Mouse (Mus musculus) liver, embryonic 14.5 days (tissue): ENCODE measurements around the gene Sycp2. TPM values are rescaled to one million over a fixed set of nuclear protein-coding genes. Genes with fewer than 3 reads are reported as not detected.
A peak's percentile ranks its signal among the peaks of the same experiment; 100 is the strongest.

Experiments
- ATAC-seq: fragments of 200-750 bp; cut with Nextera tagmentation; 2 replicates; pipeline ENCODE4 v1.8.0; 2017; ENCODE audit warnings: moderate number of reproducible peaks, mild to moderate bottlenecking, moderate library complexity; ENCODE audit not compliant: insufficient read depth
- DNase-seq, 3 experiments: peaks; one replicate each; pipeline ENCODE4 v3.0.0-alpha.2; 2012 to 2013; ENCODE audit warnings: low read depth in 3 of 3, low spot score in 3 of 3
- H3K27ac ChIP-seq: fragments of 300-500 bp; sonication (generic); 2 replicates; pipeline ENCODE4 v1.5.1; 2014; ENCODE audit warnings: moderate library complexity, mild to moderate bottlenecking, control low read depth, inconsistent platforms
- H3K27me3 ChIP-seq: fragments of 300-500 bp; sonication (generic); 2 replicates; pipeline ENCODE4 v1.6.1; 2014; ENCODE audit warnings: mild to moderate bottlenecking, low read length, moderate library complexity; ENCODE audit not compliant: control insufficient read depth, insufficient read depth
- H3K36me3 ChIP-seq: fragments of 300-500 bp; sonication (generic); replicated peaks from 2 replicates; pipeline ENCODE4 v1.6.1; 2014; ENCODE audit warnings: low read depth; ENCODE audit not compliant: control insufficient read depth, insufficient read depth
- H3K4me1 ChIP-seq, 2 experiments: fragments of 200-500 bp in 1 of 2; fragments of 300-500 bp in 1 of 2; sonication (generic) in 1 of 2; replicated peaks; 2 replicates each; pipeline ENCODE4 v1.6.1; 2012 to 2014; ENCODE audit warnings: antibody characterized with exemption in 1 of 2, inconsistent platforms in 1 of 2, low read length in 1 of 2; ENCODE audit not compliant: control insufficient read depth in 2 of 2, insufficient read depth in 2 of 2
- H3K4me2 ChIP-seq: fragments of 300-500 bp; sonication (generic); 2 replicates; pipeline ENCODE4 v1.6.1; 2014; ENCODE audit warnings: low read depth, mild to moderate bottlenecking, control low read depth, moderate library complexity
- H3K4me3 ChIP-seq, 2 experiments: fragments of 200-500 bp in 1 of 2; fragments of 300-500 bp in 1 of 2; sonication (generic) in 1 of 2; 2 replicates each; pipeline ENCODE4 v1.5.1; 2012 to 2014; ENCODE audit warnings: low read depth in 2 of 2, low read length in 2 of 2, mild to moderate bottlenecking in 2 of 2, control low read depth in 1 of 2, inconsistent platforms in 1 of 2, moderate library complexity in 1 of 2; ENCODE audit not compliant: insufficient read depth in 1 of 2
- H3K9ac ChIP-seq: fragments of 300-500 bp; sonication (generic); replicated peaks from 2 replicates; pipeline ENCODE4 v1.6.1; 2014; ENCODE audit warnings: mild to moderate bottlenecking, control low read depth, moderate library complexity
- H3K9me3 ChIP-seq: fragments of 300-500 bp; sonication (generic); 2 replicates; pipeline ENCODE4 v1.6.1; 2016; ENCODE audit warnings: low read length, mixed read lengths; ENCODE audit not compliant: control insufficient read depth
- CTCF ChIP-seq: IDR thresholded peaks from 2 replicates; pipeline ENCODE4 v1.5.1; 2016; ENCODE audit warnings: antibody characterized with exemption, low read depth, control low read depth
- EP300 ChIP-seq: IDR thresholded peaks from 2 replicates; pipeline ENCODE4 v1.6.1; 2016; ENCODE audit warnings: antibody characterized with exemption, low read depth
- WGBS: fragments of 180-500 bp; shearing (Covaris S2); extraction: QIAGEN DNeasy Blood & Tissue Kit; methylation state at CpG from one replicate; pipeline ENCODE4 v1.1.7; 2014; ENCODE audit not compliant: insufficient replicate concordance; 5-methylcytosine and 5-hydroxymethylcytosine counted together
- polyA plus RNA-seq, 2 experiments: library from polyadenylated mRNA; depleted of rRNA in 1 of 2; stranded (reverse) in 1 of 2; unstranded in 1 of 2; fragments of >200 nt; fragmentation: Nextera tagmentation in 1 of 2; extraction: Ambion mirVana in 1 of 2; gene quantifications; 2 replicates each; pipeline versions ENCODE4 v1.2.1 to v1.2.3; 2012 to 2014

The Sycp2 gene
- polyA plus RNA-seq, 2 experiments = 0.02 TPM; not detected in 1

- ATAC-seq = no peak
- Histone ChIP-seq H3K9me3 (no peaks in the 10 kb centered on the region), H3K36me3 (no peaks in the 10 kb centered on the region), H3K4me3 (no peak overlapping the region), H3K9ac (no peak overlapping the region), H3K27ac (no peak overlapping the region), H3K4me2 (no peak overlapping the region), H3K4me1 (peaks cover 0 to 2% of the 10 kb centered on the region in 2 experiments; a peak in 1 of 4 replicates), H3K27me3 (no peaks in the 10 kb centered on the region)
- TF ChIP-seq CTCF (no peak), EP300 (no peak)
- WGBS = 46% methylated on average over 6 of the region's 6 CpGs
- no peak for DNase-seq
These were observed 14.1 kb upstream of the Sycp2 start for GRCm38 (mm10) chr2:178421603-178422002.

- no peak for DNase-seq
- TF ChIP-seq EP300 (no peak), CTCF (no peak)
These were observed 13.1 kb upstream of the Sycp2 start for GRCm38 (mm10) chr2:178420576-178420975.

GRCm38 (mm10) chr2:178416970-178417369, 9.5 kb upstream of the Sycp2 start:
- peak; percentile 42 for ATAC-seq
- H3K9ac ChIP-seq = no peak overlapping the region
- no peak overlapping the region for H3K4me2 ChIP-seq
- TF ChIP-seq CTCF (no peak), EP300 (no peak)
- DNase-seq = no peak
- H3K36me3 ChIP-seq = no peaks in the 10 kb centered on the region
- H3K4me3 ChIP-seq = no peak overlapping the region
- H3K9me3 ChIP-seq = no peaks in the 10 kb centered on the region
- peaks cover 0 to 7% of the 10 kb centered on the region in 2 experiments; a peak in 1 of 4 replicates for H3K4me1 ChIP-seq
- no peak overlapping the region for H3K27ac ChIP-seq
- H3K27me3 ChIP-seq = peaks cover 17% of the 10 kb centered on the region
- WGBS = 22% methylated on average over 4 of the region's 4 CpGs

More at GRCm38 (mm10) chr2:178420576-178420975, 13.1 kb upstream of the Sycp2 start:
- no peaks in the 10 kb centered on the region for H3K27me3 ChIP-seq
- H3K4me2 ChIP-seq = no peak overlapping the region
- no peaks in the 10 kb centered on the region for H3K9me3 ChIP-seq
- H3K9ac ChIP-seq = no peak overlapping the region
- H3K27ac ChIP-seq = no peak overlapping the region
- peaks cover 0 to 7% of the 10 kb centered on the region in 2 experiments; a peak in 1 of 4 replicates for H3K4me1 ChIP-seq
- no peak overlapping the region for H3K4me3 ChIP-seq
- WGBS = 66% methylated on average over 9 of the region's 9 CpGs
- no peak for ATAC-seq
- no peaks in the 10 kb centered on the region for H3K36me3 ChIP-seq

- no peak overlapping the region for H3K9ac ChIP-seq
These were observed 8.9 kb upstream of the Sycp2 start for GRCm38 (mm10) chr2:178416427-178416826.

GRCm38 (mm10) chr2:178415150-178415448, 7.6 kb upstream of the Sycp2 start:
- no peak for TF ChIP-seq CTCF

More at GRCm38 (mm10) chr2:178416427-178416826, 8.9 kb upstream of the Sycp2 start:
- no peaks in the 10 kb centered on the region for H3K9me3 ChIP-seq
- H3K4me2 ChIP-seq = peak overlapping the region; percentile 15; the same call in 1 of the 2 replicates
- DNase-seq (peak in 2 of 3 experiments; percentile 14 to 41), ATAC-seq (peak; percentile 51)
- H3K4me3 ChIP-seq = no peak overlapping the region
- no peaks in the 10 kb centered on the region for H3K36me3 ChIP-seq
- no peak overlapping the region for H3K27ac ChIP-seq
- TF ChIP-seq CTCF = no peak
- TF ChIP-seq EP300 = no peak
- peaks cover 17% of the 10 kb centered on the region for H3K27me3 ChIP-seq
- peaks cover 0 to 7% of the 10 kb centered on the region in 2 experiments; a peak in 1 of 4 replicates for H3K4me1 ChIP-seq
- WGBS = 20% methylated on average over 13 of the region's 13 CpGs

More at GRCm38 (mm10) chr2:178415150-178415448, 7.6 kb upstream of the Sycp2 start:
- no peak overlapping the region for H3K9ac ChIP-seq
- no peak overlapping the region for H3K4me2 ChIP-seq
- DNase-seq (no peak), ATAC-seq (no peak)
- peaks cover 0 to 7% of the 10 kb centered on the region in 2 experiments; a peak in 1 of 4 replicates for H3K4me1 ChIP-seq
- H3K27ac ChIP-seq = no peak overlapping the region
- WGBS = 48% methylated on average over 3 of the region's 3 CpGs
- no peaks in the 10 kb centered on the region for H3K9me3 ChIP-seq
- H3K27me3 ChIP-seq = peaks cover 17% of the 10 kb centered on the region
- no peaks in the 10 kb centered on the region for H3K36me3 ChIP-seq
- H3K4me3 ChIP-seq = no peak overlapping the region
